In the genomic region with DNA sequence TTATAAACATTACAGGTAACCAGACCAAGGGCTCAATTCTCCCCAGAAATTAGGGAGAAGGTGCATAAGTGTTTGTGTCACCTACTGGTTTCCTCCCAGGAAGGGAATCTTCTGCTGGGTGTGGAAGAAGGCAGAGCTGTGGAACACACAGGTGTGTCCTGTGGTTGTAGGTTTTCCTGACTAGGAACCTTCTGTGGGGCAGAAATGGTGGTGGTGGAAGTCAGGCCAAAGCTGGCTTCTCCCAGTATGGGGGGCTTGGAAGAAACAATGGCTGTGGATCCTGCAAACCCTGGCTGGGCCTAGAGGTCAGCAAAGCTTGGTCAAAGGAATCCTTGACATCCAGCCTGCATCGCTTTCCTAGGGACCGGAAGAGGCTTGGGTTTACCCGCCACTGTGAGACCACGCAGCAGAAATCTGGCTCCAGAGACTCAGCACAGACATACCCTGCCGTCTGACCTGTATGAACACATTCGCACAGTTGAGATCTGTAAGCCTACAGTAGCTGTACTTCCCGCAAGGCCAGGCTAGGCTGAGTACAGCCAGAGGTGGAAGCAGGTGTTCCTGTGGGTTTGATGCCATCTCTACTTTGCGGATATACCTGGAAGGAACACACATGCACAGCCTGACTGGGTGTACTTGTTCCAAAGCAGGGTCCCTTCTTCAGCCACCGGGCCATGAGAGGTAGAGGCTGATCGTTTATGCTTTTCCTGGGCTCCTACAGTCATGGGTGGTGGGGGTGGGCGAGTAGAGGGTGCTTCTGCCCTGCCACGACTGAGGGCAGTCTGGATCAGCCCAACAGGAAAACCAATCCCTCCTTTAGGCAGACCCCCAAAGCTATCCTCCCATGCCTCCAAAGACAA, we compare ENCODE assay signal across 10 mouse cellular contexts. TPM values are rescaled to one million over a fixed set of nuclear protein-coding genes. Genes with fewer than 3 reads are reported as not detected.
A peak's percentile ranks its signal among the peaks of the same experiment; 100 is the strongest.
DNase-seq lines count a peak whose midpoint lies in the region; ATAC-seq and TF ChIP-seq lines count a peak whose summit lies in the region.
"Had no signal": no experiment of that assay in that cellular context is flagged by ENCODE, and none has a peak within 500 bp of the region (broad histone marks: within the 10 kb centered on the region; RNA-seq: fewer than 3 reads in every experiment).

No protein-coding gene starts in this region.

- TF ChIP-seq CTCF in intestine, postnatal 0 days (IDR thresholded peaks at IDR 0.05; ENCODE audit: low read depth): no peak

- WGBS in intestine, embryonic 14.5 days: 66% methylated on average over 12 of the region's 12 CpGs
- 78% methylated on average over 12 of the region's 12 CpGs for WGBS in intestine, postnatal 0 days
- WGBS in embryonic facial prominence, embryonic 13.5 days: 61% methylated on average over 12 of the region's 12 CpGs
- WGBS in heart, embryonic 15.5 days: 73% methylated on average over 12 of the region's 12 CpGs
- 47% methylated on average over 12 of the region's 12 CpGs for WGBS in midbrain, embryonic 10.5 days

- H3K9me3 ChIP-seq in intestine, embryonic 14.5 days (ENCODE audit: control insufficient read depth, low read length): no peaks in the 10 kb centered on the region
- no peaks in the 10 kb centered on the region for H3K9me3 ChIP-seq in intestine, postnatal 0 days (ENCODE audit: control insufficient read depth)
- H3K9me3 ChIP-seq in embryonic facial prominence, embryonic 13.5 days: no peaks in the 10 kb centered on the region
- H3K9me3 ChIP-seq in heart, embryonic 15.5 days (replicated peaks): no peaks in the 10 kb centered on the region
- H3K9me3 ChIP-seq in midbrain, embryonic 10.5 days (replicated peaks): no peaks in the 10 kb centered on the region
- H3K9me3 ChIP-seq: megakaryocyte, embryonic 14.5 days had no signal

- peak overlapping the region; percentile 93 for H3K27ac ChIP-seq in intestine, embryonic 14.5 days (ENCODE audit: low read depth)
- H3K27ac ChIP-seq in intestine, postnatal 0 days (ENCODE audit: low read depth, low read length): no peak overlapping the region
- H3K27ac ChIP-seq in embryonic facial prominence, embryonic 13.5 days: peak overlapping the region; percentile 94
- H3K27ac ChIP-seq in heart, embryonic 15.5 days: peak overlapping the region; percentile 91
- peak overlapping the region; percentile 100 for H3K27ac ChIP-seq in midbrain, embryonic 10.5 days (replicated peaks)

- peaks cover 62% of the 10 kb centered on the region for H3K4me1 ChIP-seq in intestine, embryonic 14.5 days (replicated peaks; ENCODE audit: control insufficient read depth, insufficient read depth, low read length)
- peaks cover 43% of the 10 kb centered on the region for H3K4me1 ChIP-seq in intestine, postnatal 0 days (replicated peaks; ENCODE audit: control insufficient read depth, insufficient read depth, low read length)
- peaks cover 77% of the 10 kb centered on the region for H3K4me1 ChIP-seq in embryonic facial prominence, embryonic 13.5 days
- H3K4me1 ChIP-seq in heart, embryonic 15.5 days (replicated peaks): peaks cover 68% of the 10 kb centered on the region
- H3K4me1 ChIP-seq in midbrain, embryonic 10.5 days: peaks cover 92% of the 10 kb centered on the region

- intact Hi-C loops in left cerebral cortex, postnatal 14 days (cut with DNase I): no loop called here

- peak; percentile 57 for DNase-seq in intestine, embryonic 14.5 days (ENCODE audit: low spot score)
- DNase-seq in midbrain, embryonic 10.5 days (ENCODE audit: low spot score): peak; percentile 48
- no peak for DNase-seq in natural killer cell, adult 2 months (ENCODE audit: low spot score in 2 of 2)
- no peak for DNase-seq in liver
- DNase-seq in left cerebral cortex, postnatal 14 days (ENCODE audit: low spot score in 2 of 2): no peak

- no peak overlapping the region for H3K4me3 ChIP-seq in intestine, embryonic 14.5 days (ENCODE audit: low read depth, low read length)
- no peak overlapping the region for H3K4me3 ChIP-seq in intestine, postnatal 0 days (ENCODE audit: low read depth, low read length)
- no peak overlapping the region for H3K4me3 ChIP-seq in embryonic facial prominence, embryonic 13.5 days
- no peak overlapping the region for H3K4me3 ChIP-seq in heart, embryonic 15.5 days
- H3K4me3 ChIP-seq in midbrain, embryonic 10.5 days: peak overlapping the region; percentile 98
- H3K4me3 ChIP-seq: megakaryocyte, embryonic 14.5 days had no signal

- H3K27me3 ChIP-seq in intestine, embryonic 14.5 days (replicated peaks; ENCODE audit: control insufficient read depth, insufficient read depth, low read length): no peaks in the 10 kb centered on the region
- H3K27me3 ChIP-seq in intestine, postnatal 0 days (replicated peaks; ENCODE audit: control insufficient read depth, insufficient read depth, low read length): no peaks in the 10 kb centered on the region
- no peaks in the 10 kb centered on the region for H3K27me3 ChIP-seq in embryonic facial prominence, embryonic 13.5 days
- no peaks in the 10 kb centered on the region for H3K27me3 ChIP-seq in heart, embryonic 15.5 days
- H3K27me3 ChIP-seq in midbrain, embryonic 10.5 days (ENCODE audit: low read depth, poor library complexity, severe bottlenecking): no peaks in the 10 kb centered on the region

- no peaks in the 10 kb centered on the region for H3K36me3 ChIP-seq in intestine, embryonic 14.5 days (ENCODE audit: control insufficient read depth, insufficient read depth, low read length)
- no peaks in the 10 kb centered on the region for H3K36me3 ChIP-seq in intestine, postnatal 0 days (ENCODE audit: control insufficient read depth, insufficient read depth)
- H3K36me3 ChIP-seq in embryonic facial prominence, embryonic 13.5 days: no peaks in the 10 kb centered on the region
- no peaks in the 10 kb centered on the region for H3K36me3 ChIP-seq in heart, embryonic 15.5 days
- peaks cover 3% of the 10 kb centered on the region; the same call in 1 of the 2 replicates for H3K36me3 ChIP-seq in midbrain, embryonic 10.5 days
- H3K36me3 ChIP-seq: G1E had no signal

- ATAC-seq in intestine, embryonic 14.5 days (replicated peaks; ENCODE audit: low FRiP score, low TSS enrichment, low read depth): no peak
- no peak for ATAC-seq in intestine, postnatal 0 days
- ATAC-seq in embryonic facial prominence, embryonic 13.5 days (ENCODE audit: insufficient number of reproducible peaks, insufficient read depth, low FRiP score, low TSS enrichment, low read depth): no peak
- ATAC-seq in heart, embryonic 15.5 days (replicated peaks; ENCODE audit: insufficient number of reproducible peaks, insufficient read depth, low FRiP score, low read depth): no peak

- peak overlapping the region; percentile 99; the same call in 1 of the 2 replicates for H3K4me2 ChIP-seq in intestine, embryonic 14.5 days (ENCODE audit: low read length)
- no peak overlapping the region for H3K4me2 ChIP-seq in intestine, postnatal 0 days (replicated peaks; ENCODE audit: low read depth)
- peak overlapping the region; percentile 99 for H3K4me2 ChIP-seq in embryonic facial prominence, embryonic 13.5 days
- 0 out of 2 replicates have a peak overlapping the region, but pooled peaks have one; percentile 44 for H3K4me2 ChIP-seq in heart, embryonic 15.5 days

- peak overlapping the region; percentile 10; the same call in 1 of the 2 replicates for H3K9ac ChIP-seq in intestine, embryonic 14.5 days (ENCODE audit: low read length)
- H3K9ac ChIP-seq in intestine, postnatal 0 days (ENCODE audit: low read depth, low read length): no peak overlapping the region
- H3K9ac ChIP-seq in embryonic facial prominence, embryonic 13.5 days: peak overlapping the region; percentile 100; the same call in 1 of the 2 replicates
- H3K9ac ChIP-seq in heart, embryonic 15.5 days: no peak overlapping the region

RNA-seq across cellular contexts. Expression of gene Bahcc1, which starts 6.1 kb away (rescaled TPM):
- 12.1 and 12.7 TPM in 2 replicates for polyA plus RNA-seq in intestine, embryonic 14.5 days (2014; fragmentation: Nextera tagmentation; extraction: Ambion mirVana)
- 3.1 and 4.2 TPM in 2 replicates for polyA plus RNA-seq in intestine, postnatal 0 days (2015; fragmentation: Nextera tagmentation; extraction: Ambion mirVana)
- polyA plus RNA-seq in embryonic facial prominence, embryonic 13.5 days (2015; fragmentation: Nextera tagmentation; extraction: Ambion mirVana): 13.1 and 13.9 TPM in 2 replicates
- 4.2 and 5.7 TPM in 2 replicates for polyA plus RNA-seq in heart, embryonic 15.5 days (2015; fragmentation: Nextera tagmentation; extraction: Ambion mirVana)
- 14.3 and 16.6 TPM in 2 replicates for polyA plus RNA-seq in midbrain, embryonic 10.5 days (2016; fragmentation: Nextera tagmentation; extraction: Ambion mirVana)
- 10 to 100 TPM; 16.4 to 17.6 TPM for total RNA-seq in left cerebral cortex, postnatal 14 days (2021)

Comparison
In these comparisons a context has a peak if more than half of its experiments do, and no peak if none do; other contexts are left out.
1. H3K9ac ChIP-seq: peak in intestine, embryonic 14.5 days (single experiment) and embryonic facial prominence, embryonic 13.5 days (single experiment); none in intestine, postnatal 0 days (single experiment) and heart, embryonic 15.5 days (single experiment).
2. DNase-seq: peak in intestine, embryonic 14.5 days (single experiment) and midbrain, embryonic 10.5 days (single experiment); none in natural killer cell, adult 2 months (0 of 2), liver (single experiment) and left cerebral cortex, postnatal 14 days (0 of 2).